Mouse (Mus musculus) skeletal muscle tissue, postnatal 0 days (tissue): ENCODE data around the gene Zfp36. TPM values are rescaled to one million over a fixed set of nuclear protein-coding genes. Genes with fewer than 3 reads are reported as not detected.

Experiments used
- polyA plus RNA-seq: library from polyadenylated mRNA; unstranded; fragments of >200 nt; fragmentation: Nextera tagmentation; extraction: Ambion mirVana; gene quantifications from 2 replicates; pipeline ENCODE4 v1.2.1, GENCODE M21; 2015

Zfp36 gene
- 9.9 and 12.2 TPM in 2 replicates for polyA plus RNA-seq

GRCm38 (mm10) chr7:28380237-28381016 is at the start of gene Zfp36:
Zfp36 (minus strand) TSS chr7:28380253.

GRCm38 (mm10) chr7:28392429-28393271 is 12.6 kb upstream of the Zfp36 start, which contains the start of the genes Med29 and Paf1:
Med29 (minus strand) TSS chr7:28392708.
Paf1 (plus strand) TSS chr7:28392951.

GRCm38 (mm10) chr7:28372251-28373108 is 7.6 kb downstream of the Zfp36 start, which contains the start of gene Plekhg2:
Plekhg2 (minus strand) TSS chr7:28372599.

DNA sequence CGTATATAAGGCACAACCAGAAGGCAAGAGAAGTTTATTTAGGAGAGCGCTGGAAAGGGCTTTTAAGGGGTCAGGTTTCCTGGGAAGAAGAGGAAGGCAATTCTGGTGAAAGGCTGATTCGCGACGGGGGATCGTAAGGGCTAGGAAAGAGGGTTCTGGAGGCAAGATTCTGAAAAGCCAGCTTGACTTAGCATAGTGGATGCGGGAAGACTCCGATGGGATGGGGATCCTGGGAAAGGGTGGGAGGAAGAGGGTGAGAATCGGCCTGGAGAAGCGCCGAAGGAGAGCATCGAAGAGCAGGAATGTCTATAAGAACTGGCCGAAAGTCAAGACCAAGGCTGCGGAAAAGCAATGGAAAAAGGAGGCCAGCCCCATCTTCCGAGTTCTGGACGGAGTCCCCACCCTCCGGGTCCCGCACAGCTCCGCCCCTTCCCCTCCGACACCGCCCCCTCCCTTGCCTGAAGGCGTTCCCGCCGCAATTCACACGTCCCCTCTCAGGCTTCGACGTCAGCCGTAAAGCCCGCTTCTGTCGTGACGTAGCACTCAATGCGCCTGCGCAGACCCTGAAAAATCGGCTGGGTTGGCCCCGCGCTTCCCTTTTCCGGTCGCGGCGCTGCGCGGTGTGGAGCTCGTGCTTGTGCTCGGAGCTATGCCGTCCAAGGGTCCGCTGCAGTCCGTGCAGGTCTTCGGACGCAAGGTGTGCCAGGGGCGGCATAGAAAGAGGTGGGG is 29.7 kb downstream of the Zfp36 start, which contains the start of gene Rps16:
TSS of gene Rps16 (plus strand) at position 498 of the 729 bp plus-strand sequence.

GRCm38 (mm10) chr7:28338108-28338998 is 41.7 kb downstream of the Zfp36 start, which contains the start of gene Supt5:
Supt5 (minus strand) TSS chr7:28338746.

Other genes starting within 250 kb of the Zfp36 start
- 38.9 and 55.1 TPM in 2 replicates for gene Fbl, start 210.5 kb downstream of the Zfp36 start, polyA plus RNA-seq
- gene Dyrk1b, start 200.8 kb downstream of the Zfp36 start, polyA plus RNA-seq, result 49.8 and 62.1 TPM in 2 replicates
- gene Eid2, start 112.4 kb downstream of the Zfp36 start, polyA plus RNA-seq, result 7.0 and 7.9 TPM in 2 replicates
- gene Eid2b, start 102.5 kb downstream of the Zfp36 start, polyA plus RNA-seq, result 9.4 and 10.3 TPM in 2 replicates
- 0.16 TPM in 1 of 2 replicates, not detected in the other for gene Selenov, start 89.1 kb downstream of the Zfp36 start, polyA plus RNA-seq
- gene Dll3, start 78.0 kb downstream of the Zfp36 start, polyA plus RNA-seq, result not detected in 2 replicates
- 71.8 and 92.4 TPM in 2 replicates for gene Timm50, start 68.2 kb downstream of the Zfp36 start, polyA plus RNA-seq
- gene Supt5, start 41.5 kb downstream of the Zfp36 start, polyA plus RNA-seq, result 44.9 and 47.5 TPM in 2 replicates
- gene Rps16, start 29.6 kb downstream of the Zfp36 start, polyA plus RNA-seq, result 568 and 593 TPM in 2 replicates
- 18.0 and 18.7 TPM in 2 replicates for gene Plekhg2, start 7.7 kb downstream of the Zfp36 start, polyA plus RNA-seq
- 39.1 and 40.9 TPM in 2 replicates for gene Med29, start 12.5 kb upstream of the Zfp36 start, polyA plus RNA-seq
- gene Paf1, start 12.7 kb upstream of the Zfp36 start, polyA plus RNA-seq, result 49.3 TPM in 2 replicates
- 21.4 and 29.1 TPM in 2 replicates for gene Gmfg, start 57.2 kb upstream of the Zfp36 start, polyA plus RNA-seq
- gene Lrfn1, start 71.7 kb upstream of the Zfp36 start, polyA plus RNA-seq, result 0.38 and 0.43 TPM in 2 replicates
- gene Ifnl2, start 130.2 kb upstream of the Zfp36 start, polyA plus RNA-seq, result not detected in 2 replicates
- not detected in 2 replicates for gene Ifnl3, start 142.6 kb upstream of the Zfp36 start, polyA plus RNA-seq
- gene Sycn, start 160.6 kb upstream of the Zfp36 start, polyA plus RNA-seq, result not detected in 2 replicates
- 1.8 TPM in 1 of 2 replicates, not detected in the other for gene Nccrp1, start 167.0 kb upstream of the Zfp36 start, polyA plus RNA-seq
- 11.0 and 11.5 TPM in 2 replicates for gene Samd4b, start 217.9 kb upstream of the Zfp36 start, polyA plus RNA-seq
- gene Pak4, start 217.9 kb upstream of the Zfp36 start, polyA plus RNA-seq, result 5.7 and 6.5 TPM in 2 replicates